Mouse (Mus musculus): Measurements from ENCODE around the gene Ccdc88b. TPM values are rescaled to one million over a fixed set of nuclear protein-coding genes. Genes with fewer than 3 reads are reported as not detected.
"Not testable (repeated sequence)": the region's sequence is repeated elsewhere in the genome, so short reads cannot be mapped to it uniquely, and the experiment has no call there.

Gene Ccdc88b
- 3.8 and 4.6 TPM in 2 replicates for total RNA-seq (2015; ENCODE audit: low replicate concordance)
- 10.9 and 11.8 TPM in 2 replicates for total RNA-seq (2017; ENCODE audit: low replicate concordance)

DNA sequence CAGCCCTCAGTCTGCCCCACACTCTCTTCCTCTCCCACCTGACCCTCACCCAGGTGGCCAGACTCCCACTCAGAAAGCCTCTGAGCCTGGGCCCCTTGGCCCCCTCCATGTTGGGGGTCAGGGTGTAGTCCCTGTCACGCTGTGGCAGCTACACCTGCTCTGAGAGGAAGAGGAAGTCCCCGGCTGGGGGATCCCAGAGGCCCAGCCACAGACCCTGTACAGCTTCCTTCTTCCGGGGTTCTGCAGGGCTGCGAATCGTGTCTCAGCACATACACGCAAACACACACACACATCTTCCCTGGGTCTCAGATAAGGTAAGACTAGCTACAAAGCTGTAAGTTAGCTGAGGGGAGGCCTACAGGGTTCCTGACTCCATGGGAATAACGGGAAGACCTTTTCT, at the start of gene Ccdc88b:
Gene Ccdc88b (minus strand): TSS at position 181 of the 400 bp plus-strand sequence.
- no peak for ATAC-seq (replicated peaks; ENCODE audit: low FRiP score, poor library complexity, severe bottlenecking)

GRCm38 (mm10) chr19:6907094-6907493, 49.1 kb upstream of the Ccdc88b start:
- no peak for ATAC-seq (replicated peaks; ENCODE audit: low FRiP score, poor library complexity, severe bottlenecking)

DNA sequence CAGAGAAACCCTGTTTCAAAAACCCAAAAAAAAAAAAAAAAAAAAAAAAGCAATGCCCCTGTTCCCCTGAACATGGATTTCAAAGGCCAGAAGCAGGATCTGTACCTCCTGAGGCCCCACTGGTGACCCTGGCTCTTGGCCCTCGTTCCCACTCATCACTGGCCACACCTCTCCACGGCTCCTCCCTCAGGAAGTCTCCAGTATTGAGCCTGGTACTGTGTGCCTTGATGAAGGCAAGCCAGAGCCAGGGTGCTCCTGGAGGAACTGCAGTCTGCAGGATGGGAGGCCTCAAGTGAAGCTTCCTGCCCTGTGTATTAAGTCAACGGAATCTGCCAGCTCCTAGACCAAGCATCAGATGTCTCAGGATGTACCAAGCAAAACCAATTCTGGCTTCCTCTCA, 48.2 kb upstream of the Ccdc88b start:
- ATAC-seq (replicated peaks; ENCODE audit: low FRiP score, poor library complexity, severe bottlenecking) = no peak

DNA sequence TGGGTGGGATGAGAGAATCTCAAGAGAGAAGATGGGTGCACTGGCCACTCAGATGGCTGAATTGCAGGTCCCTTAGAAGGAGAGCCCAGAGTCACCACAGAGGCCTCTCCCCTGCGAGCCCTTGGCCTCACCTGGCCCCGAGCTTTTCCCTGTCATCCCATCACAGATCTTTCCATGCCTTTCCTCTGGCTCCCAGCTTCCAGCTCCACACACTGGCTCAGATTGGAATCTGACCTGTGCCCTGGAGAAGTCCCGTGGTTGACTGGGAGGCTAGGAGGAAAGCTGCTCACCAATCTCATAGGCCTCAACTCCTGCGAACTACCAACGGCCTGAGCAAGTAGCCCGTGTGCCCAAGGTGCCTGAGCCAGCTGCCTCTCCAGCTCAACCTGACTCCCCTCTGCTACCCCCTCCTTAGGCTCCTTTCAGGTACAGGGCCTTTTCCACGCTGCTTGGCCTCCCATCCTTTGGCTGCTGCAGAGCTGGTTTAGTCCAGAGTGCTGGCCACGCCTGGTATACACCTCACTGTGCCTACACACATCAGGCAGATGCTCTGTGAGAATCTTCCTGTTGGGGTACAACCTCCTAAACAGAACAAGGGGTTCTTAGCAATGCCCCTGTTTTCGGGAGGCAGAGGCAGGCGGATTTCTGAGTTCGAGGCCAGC, 47.6 kb upstream of the Ccdc88b start:
- ATAC-seq (replicated peaks; ENCODE audit: low FRiP score, poor library complexity, severe bottlenecking) = no peak

GRCm38 (mm10) chr19:6904846-6905245, 46.8 kb upstream of the Ccdc88b start:
- no peak for ATAC-seq (replicated peaks; ENCODE audit: low FRiP score, poor library complexity, severe bottlenecking)

GRCm38 (mm10) chr19:6903031-6903430, 45.0 kb upstream of the Ccdc88b start:
- no peak for ATAC-seq (replicated peaks; ENCODE audit: low FRiP score, poor library complexity, severe bottlenecking)

GRCm38 (mm10) chr19:6899641-6900040, 41.6 kb upstream of the Ccdc88b start:
- no peak for ATAC-seq (replicated peaks; ENCODE audit: low FRiP score, poor library complexity, severe bottlenecking)

- not testable (repeated sequence) for ATAC-seq (replicated peaks; ENCODE audit: low FRiP score, poor library complexity, severe bottlenecking)
Observed at GRCm38 (mm10) chr19:6895608-6896305, 37.7 kb upstream of the Ccdc88b start.

DNA sequence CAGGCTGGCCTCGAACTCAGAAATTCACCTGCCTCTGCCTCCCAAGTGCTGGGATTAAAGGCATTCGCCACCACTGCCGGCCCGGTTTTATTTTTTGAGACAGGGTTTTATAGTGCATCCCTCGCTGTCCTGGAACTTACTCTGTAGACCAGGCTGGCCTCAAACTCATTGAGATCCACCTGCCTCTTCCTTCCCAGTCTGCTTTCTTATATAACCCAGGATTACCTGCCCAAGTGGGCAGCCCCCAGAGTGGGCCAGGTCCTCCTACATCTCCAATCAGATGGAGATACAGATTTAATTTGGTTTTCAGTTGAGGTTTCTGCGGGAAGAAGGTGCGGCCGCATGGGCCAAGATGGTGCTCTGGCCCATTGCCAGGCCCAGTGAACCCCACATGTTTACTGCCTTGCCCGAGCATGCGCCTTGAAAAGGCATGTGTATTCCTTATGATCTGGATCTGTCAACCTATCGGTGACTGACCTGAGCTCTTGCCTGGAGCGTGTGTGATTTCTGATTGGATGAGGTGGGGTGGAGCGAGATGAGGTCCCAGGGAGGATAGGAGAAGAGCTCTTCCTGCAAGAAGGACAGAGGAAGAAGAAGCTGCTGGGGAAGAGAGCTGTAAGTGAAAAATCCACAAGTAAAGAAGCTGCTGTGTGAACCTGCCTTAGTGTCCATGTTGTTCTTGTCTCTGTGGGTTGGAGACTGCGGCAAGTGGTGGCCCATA, 35.9 kb upstream of the Ccdc88b start:
- ATAC-seq (replicated peaks; ENCODE audit: low FRiP score, poor library complexity, severe bottlenecking) = no peak

GRCm38 (mm10) chr19:6892512-6892911, 34.5 kb upstream of the Ccdc88b start:
- ATAC-seq (replicated peaks; ENCODE audit: low FRiP score, poor library complexity, severe bottlenecking) = no peak

DNA sequence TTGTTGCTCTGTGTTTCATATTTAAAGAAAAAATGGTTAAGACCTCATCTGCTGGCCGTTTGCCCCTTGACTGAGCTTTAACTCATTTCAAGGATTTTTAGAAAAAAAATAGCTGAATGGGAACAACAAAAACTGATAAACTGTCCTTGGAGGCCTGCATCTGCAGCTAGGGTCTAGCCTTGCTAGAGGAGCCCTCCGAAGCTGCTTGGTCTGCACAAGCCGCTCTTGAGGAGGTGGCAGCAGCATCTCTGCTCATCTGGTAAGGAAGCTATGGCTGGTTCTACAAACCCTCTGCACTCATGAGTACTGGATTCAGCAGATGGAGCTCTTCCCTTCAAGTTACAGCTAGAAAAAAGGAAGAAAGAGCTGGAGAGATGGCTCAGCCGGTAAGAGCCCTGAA, 20.0 kb upstream of the Ccdc88b start:
- ATAC-seq (replicated peaks; ENCODE audit: low FRiP score, poor library complexity, severe bottlenecking) = no peak

- no peak for ATAC-seq (replicated peaks; ENCODE audit: low FRiP score, poor library complexity, severe bottlenecking)
Observed at GRCm38 (mm10) chr19:6876799-6877198, 18.8 kb upstream of the Ccdc88b start.

GRCm38 (mm10) chr19:6875834-6876233, 17.8 kb upstream of the Ccdc88b start:
- no peak for ATAC-seq (replicated peaks; ENCODE audit: low FRiP score, poor library complexity, severe bottlenecking)

- ATAC-seq (replicated peaks; ENCODE audit: low FRiP score, poor library complexity, severe bottlenecking) = no peak
Observed at GRCm38 (mm10) chr19:6874257-6874656, 16.2 kb upstream of the Ccdc88b start.

GRCm38 (mm10) chr19:6872701-6873100, 14.7 kb upstream of the Ccdc88b start:
- no peak for ATAC-seq (replicated peaks; ENCODE audit: low FRiP score, poor library complexity, severe bottlenecking)

DNA sequence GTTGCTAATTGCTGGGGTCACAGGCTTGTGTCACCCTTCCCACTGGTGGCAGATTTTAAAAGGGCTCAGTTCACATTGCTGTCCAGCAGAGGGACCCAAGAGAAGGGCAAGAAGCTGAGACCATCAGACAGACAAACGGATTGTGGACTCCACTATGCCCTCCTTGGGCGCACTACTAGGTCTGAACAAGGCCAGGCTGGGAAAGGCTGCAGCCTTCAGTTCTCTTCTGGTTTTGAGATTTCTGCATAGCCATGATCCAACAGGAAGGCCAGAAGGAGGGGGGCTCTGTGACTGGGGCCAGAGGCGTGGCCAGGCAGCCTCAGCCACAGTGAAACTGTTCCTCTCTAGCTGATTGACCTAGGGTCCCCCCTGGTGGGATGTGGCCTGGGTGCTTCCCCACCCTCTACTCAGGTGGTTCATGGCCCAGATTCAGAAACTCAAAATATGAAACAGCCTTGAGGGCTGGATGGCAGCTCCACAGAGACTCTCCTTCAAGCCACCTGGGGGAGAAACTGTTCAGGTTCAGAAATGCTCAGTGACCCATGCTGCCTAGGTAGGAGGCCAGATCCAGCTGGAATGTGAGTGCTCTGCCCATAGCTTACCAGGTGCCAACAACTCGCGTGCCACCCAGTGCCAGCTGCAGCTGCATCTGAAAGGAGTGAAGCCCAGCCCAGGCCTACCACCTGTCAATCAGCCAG, 13.7 kb upstream of the Ccdc88b start:
- peak; percentile 85 for ATAC-seq (replicated peaks; ENCODE audit: low FRiP score, poor library complexity, severe bottlenecking)

- peak; percentile 85 for ATAC-seq (replicated peaks; ENCODE audit: low FRiP score, poor library complexity, severe bottlenecking)
Observed at GRCm38 (mm10) chr19:6869355-6869754, 11.3 kb upstream of the Ccdc88b start.

DNA sequence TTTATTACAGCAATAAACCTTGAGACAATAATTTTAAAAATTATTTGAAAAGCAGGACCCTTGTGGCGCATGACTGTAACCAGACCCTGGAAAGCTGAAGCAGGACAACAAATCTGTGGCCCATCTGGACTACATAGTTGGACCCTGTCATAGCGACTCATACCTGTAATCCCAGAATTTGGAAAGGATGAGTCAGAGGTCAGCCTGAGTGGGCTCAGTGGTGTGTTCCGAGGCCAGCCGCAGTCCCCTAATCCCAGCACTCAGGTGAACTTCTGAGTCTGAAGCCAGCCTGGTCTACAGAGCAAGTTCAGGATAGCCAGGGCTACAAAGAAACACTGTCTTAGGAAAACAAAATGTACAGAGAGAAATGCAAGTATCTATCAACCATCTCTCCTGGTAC, 3.4 kb upstream of the Ccdc88b start:
- no peak for ATAC-seq (replicated peaks; ENCODE audit: low FRiP score, poor library complexity, severe bottlenecking)

- no peak for ATAC-seq (replicated peaks; ENCODE audit: low FRiP score, poor library complexity, severe bottlenecking)
Observed at GRCm38 (mm10) chr19:6860706-6861105, 2.7 kb upstream of the Ccdc88b start.

DNA sequence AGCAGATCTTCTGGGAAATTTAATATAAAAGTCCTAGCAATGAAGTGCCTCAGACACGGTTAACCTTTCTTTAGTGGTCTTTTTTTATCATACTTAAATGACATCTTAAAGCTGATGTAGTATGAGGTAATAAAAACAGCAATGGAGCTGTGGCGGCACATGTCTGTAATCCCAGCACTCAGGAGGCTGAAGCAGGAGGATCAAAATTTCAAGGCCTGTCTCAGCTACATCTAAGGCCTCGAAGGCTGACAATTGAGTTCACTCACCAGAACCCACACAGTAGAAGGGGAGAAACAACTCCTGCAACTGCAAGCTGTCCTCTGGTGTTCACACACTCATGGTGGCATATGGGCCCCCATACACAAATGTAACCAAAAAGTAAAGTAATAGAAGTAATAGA, 2.0 kb upstream of the Ccdc88b start:
- ATAC-seq (replicated peaks; ENCODE audit: low FRiP score, poor library complexity, severe bottlenecking) = no peak
